Mouse (Mus musculus): ENCODE measurements around the gene Sp2.

- TF ChIP-seq POLR2A (IDR thresholded peaks at IDR 0.05; ENCODE audit: borderline replicate concordance, extremely low read depth, low read depth, low read length): peak; percentile 40; the same call in 1 of the 2 replicates
- peak; percentile 78 for TF ChIP-seq CTCF (IDR thresholded peaks at IDR 0.05; ENCODE audit: insufficient read depth, low read length)
Observed at GRCm38 (mm10) chr11:96937549-96938425, 45.0 kb downstream of the Sp2 start.
